Mouse (Mus musculus): Measurements from ENCODE around the gene Crb3. TPM values are rescaled to one million over a fixed set of nuclear protein-coding genes. Genes with fewer than 3 reads are reported as not detected.

Crb3 gene
- polyA plus RNA-seq, 1 experiment, result not detected

DNA sequence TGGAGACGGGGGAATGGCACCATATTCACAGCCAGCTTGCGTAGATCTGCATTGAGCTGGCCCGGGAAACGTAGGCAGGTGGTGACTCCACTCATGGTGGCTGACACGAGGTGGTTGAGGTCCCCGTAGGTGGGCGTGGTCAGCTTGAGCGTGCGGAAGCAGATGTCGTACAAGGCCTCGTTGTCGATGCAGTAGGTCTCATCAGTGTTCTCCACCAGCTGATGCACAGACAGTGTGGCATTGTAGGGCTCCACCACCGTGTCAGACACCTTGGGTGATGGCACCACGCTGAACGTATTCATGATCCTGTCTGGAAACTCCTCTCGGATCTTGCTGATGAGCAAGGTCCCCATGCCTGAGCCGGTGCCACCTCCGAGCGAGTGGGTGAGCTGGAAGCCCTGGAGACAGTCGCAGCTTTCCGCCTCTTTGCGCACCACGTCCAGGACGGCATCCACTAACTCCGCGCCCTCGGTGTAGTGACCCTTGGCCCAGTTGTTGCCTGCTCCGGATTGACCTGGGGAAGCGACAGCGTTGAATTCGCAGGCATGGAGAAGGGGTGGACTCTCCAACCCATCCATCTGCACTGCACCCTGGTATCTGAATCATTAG is 22.4 kb downstream of the Crb3 start:
- no peaks in the 10 kb centered on the region for H3K4me1 ChIP-seq (ENCODE audit: control insufficient read depth, insufficient read depth, insufficient read length, low read length)
- H3K4me3 ChIP-seq (ENCODE audit: insufficient read depth, low read depth, low read length), result no peak overlapping the region
- H3K27ac ChIP-seq (replicated peaks; ENCODE audit: low read depth, low read length), result no peak overlapping the region

DNA sequence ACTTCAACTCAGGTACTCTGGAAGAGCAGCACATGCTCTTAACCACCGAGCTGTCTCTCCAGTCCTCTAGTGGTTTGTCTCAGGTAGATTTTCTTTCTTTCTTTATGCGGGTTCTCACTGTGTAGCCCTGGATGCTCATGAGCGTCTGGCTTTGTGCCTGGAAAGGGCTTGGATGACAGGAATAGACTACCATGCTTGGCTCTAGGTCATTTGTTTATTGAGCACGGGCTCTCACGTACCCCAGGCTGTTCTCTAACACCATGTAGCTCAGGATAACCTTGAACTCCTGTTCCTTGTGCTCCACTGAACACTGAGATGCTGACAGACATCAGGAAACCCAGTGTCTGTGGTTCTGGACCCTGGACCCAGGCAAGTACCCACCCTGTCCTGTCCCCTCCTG is 23.6 kb downstream of the Crb3 start:
- Histone ChIP-seq H3K4me3 (ENCODE audit: insufficient read depth, low read depth, low read length) (no peak overlapping the region), H3K27ac (replicated peaks; ENCODE audit: low read depth, low read length) (no peak overlapping the region), H3K4me1 (ENCODE audit: control insufficient read depth, insufficient read depth, insufficient read length, low read length) (no peaks in the 10 kb centered on the region)

DNA sequence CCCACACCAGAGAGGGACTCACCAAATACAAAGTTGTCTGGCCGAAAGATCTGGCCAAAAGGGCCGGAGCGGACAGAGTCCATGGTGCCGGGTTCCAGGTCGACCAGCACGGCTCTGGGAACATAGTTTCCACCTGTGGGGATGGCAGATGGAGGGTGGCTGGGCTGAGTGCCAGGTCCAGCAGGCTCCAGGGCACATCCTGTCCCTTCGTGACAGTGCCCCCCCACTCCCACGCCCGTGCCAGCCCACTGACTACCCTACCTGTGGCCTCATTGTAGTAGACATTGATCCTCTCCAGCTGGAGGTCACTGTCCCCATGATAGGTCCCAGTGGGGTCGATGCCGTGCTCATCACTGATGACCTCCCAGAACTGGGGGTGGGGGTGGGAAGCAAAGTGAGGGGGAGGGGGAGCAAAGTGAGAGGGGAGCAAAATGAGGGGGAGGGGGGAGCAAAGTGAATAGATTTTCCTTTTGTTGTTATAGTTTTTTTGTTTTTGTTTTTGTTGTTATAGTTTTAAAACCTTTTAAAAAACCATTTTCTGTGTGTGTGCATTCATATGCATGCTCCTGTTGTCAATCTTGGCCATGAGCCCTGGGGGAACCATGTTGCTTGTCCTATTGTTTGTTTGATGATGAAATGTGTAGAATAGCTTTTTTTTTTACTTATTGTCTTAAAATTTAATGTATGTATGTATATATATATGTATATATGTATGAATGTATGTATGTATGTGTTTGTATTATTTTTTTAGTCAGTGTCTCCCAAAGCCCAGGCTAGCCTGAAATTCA is 27.3 kb downstream of the Crb3 start:
- H3K4me1 ChIP-seq (ENCODE audit: control insufficient read depth, insufficient read depth, insufficient read length, low read length), result no peaks in the 10 kb centered on the region
- H3K27ac ChIP-seq (replicated peaks; ENCODE audit: low read depth, low read length), result no peak overlapping the region
- no peak overlapping the region for H3K4me3 ChIP-seq (ENCODE audit: insufficient read depth, low read depth, low read length)

DNA sequence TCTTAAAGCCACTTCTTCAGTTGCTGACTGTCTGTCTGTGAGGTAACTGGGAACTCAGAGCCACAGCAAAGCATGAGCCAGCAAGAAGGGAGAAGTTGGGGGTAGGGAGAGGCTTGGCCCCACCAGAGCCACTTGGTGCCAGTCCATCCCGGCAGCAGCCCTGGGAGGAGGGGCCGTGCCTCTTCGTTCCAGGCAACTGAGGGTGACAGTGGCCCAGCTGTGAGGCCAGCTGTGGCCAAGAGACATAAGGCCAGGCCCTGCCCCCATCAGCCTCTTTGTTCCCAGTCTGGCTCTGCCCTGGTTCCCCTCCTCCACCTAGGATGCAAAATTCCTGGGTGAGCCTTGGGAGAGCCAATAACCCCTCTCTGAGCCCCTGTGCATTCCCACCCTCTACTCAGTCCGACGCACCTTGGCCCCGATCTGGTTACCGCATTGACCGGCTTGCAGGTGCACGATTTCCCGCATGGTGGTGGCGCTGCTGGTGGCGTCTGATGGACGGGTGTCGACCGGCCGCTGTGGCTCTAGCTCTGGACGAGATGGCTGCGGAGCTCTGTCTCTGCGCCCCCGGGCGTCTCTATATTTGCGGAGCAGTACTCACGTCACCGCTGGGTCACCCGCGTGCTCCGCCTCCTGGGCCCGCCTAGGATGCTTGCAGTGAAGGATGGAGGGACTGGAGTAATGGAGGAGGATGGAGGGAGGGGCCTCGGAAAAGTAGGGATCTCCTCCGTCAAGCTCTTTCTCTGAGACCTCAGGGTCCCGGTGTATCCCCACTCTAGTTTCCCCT is 28.3 kb downstream of the Crb3 start, which contains the start of gene Tubb4a:
Gene Tubb4a, minus strand, starts transcription at position 734 of the 784 bp plus-strand sequence.
- H3K4me1 ChIP-seq (ENCODE audit: control insufficient read depth, insufficient read depth, insufficient read length, low read length), result no peaks in the 10 kb centered on the region
- H3K4me3 ChIP-seq (ENCODE audit: insufficient read depth, low read depth, low read length), result peak within 1 kb of the TSS; percentile 32
- no peak within 1 kb of the TSS for H3K27ac ChIP-seq (replicated peaks; ENCODE audit: low read depth, low read length)

DNA sequence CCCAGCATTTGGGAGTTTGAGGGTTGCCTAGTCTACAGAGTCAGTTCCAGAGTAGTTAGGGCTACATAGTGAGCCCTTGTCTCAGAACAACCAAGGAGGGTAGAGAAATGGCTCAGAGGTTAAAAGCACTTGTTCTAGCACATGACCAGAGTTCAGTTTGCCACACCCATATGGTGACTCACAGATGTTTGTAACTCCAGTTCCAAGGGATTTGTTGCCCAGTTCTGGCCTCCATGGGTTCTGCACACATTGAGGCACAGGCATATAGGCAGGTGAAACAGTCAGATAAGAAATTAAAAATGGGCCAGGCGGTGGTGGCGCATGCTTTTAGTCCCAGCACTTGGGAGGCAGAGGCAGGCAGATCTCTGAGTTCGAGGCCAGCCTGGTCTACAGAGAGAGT is 35.3 kb downstream of the Crb3 start:
- H3K4me1 ChIP-seq (ENCODE audit: control insufficient read depth, insufficient read depth, insufficient read length, low read length), result no peaks in the 10 kb centered on the region
- H3K27ac ChIP-seq (replicated peaks; ENCODE audit: low read depth, low read length), result no peak overlapping the region

DNA sequence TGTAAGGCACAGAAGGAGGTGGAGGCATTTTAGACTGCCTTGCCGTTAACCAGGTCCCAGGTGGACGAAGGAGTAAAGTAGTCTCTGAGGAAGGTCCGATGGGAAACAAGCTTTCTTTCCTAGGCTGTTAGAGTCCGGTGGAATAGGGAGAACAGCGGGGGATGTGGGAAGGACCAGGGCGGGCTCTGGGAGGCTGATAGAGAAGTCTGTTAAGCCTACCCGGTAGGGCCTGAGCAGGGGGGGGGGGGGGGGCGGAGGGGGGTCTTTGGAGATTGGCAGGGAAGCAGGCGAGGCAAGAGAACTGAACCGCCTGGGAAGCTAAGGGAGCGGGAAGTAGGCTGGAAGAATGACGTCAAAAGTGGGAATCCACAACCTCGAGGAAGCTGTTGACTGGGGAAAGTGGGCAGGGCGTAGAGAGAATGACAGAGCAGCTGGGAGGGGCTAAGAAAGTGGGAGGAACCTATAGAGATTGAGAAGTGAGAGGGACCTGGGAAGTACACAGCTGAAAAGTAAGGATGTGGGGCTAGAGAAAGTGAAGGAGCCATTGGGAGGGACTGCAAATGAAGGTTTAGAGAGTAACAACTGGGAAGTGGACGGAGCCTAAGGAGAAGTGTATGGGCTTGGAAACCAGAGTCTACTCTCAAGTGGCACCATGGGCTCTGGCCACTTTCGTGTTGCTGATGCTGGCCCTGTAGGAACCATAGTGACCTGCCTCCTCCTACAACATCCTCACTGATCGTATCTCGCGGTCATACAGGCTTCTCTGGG is 37.1 kb downstream of the Crb3 start:
- H3K27ac ChIP-seq (replicated peaks; ENCODE audit: low read depth, low read length), result no peak overlapping the region
- peak overlapping the region; percentile 46 for H3K4me3 ChIP-seq (ENCODE audit: insufficient read depth, low read depth, low read length)
- no peaks in the 10 kb centered on the region for H3K4me1 ChIP-seq (ENCODE audit: control insufficient read depth, insufficient read depth, insufficient read length, low read length)

More for the DNA sequence above, 35.3 kb downstream of the Crb3 start:
- H3K4me3 ChIP-seq (ENCODE audit: insufficient read depth, low read depth, low read length), result no peak overlapping the region

DNA sequence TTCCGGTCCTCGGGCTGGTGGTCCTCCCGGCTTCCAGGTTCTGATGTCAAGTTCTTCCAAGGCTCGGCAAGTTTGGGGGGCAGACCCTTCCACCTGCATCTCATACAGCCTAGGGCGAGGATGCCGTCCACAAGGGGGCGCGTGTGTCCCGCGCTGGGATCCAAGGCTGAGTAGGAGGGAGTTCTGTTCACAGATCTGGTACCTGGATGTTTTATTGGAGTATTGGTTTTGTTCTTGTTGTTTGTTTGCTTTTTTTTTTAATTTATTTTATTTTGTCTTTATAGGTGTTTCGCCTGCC is 37.7 kb downstream of the Crb3 start:
- Histone ChIP-seq H3K4me1 (ENCODE audit: control insufficient read depth, insufficient read depth, insufficient read length, low read length) (no peaks in the 10 kb centered on the region), H3K4me3 (ENCODE audit: insufficient read depth, low read depth, low read length) (peak overlapping the region; percentile 46), H3K27ac (replicated peaks; ENCODE audit: low read depth, low read length) (no peak overlapping the region)

DNA sequence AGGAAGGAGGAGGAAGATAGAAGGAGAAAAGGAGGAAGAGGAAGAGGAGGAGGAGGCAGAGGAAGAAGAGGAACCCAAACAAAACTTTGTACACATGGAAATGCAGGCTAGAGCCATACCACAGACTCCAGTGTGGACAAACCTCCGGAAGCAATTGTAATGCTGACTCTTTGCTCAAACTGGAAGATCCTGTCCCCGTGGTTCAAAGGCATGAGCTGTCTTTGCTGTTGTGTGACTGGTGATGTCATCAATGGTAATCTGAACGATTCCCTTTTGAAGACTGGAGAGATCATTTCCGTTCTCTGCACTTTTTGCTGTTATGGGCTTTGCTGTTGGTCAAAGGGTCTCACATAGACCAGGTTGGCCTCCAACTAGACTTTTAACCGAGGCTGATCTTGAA is 39.4 kb downstream of the Crb3 start:
- H3K27ac ChIP-seq (replicated peaks; ENCODE audit: low read depth, low read length), result no peak overlapping the region
- H3K4me3 ChIP-seq (ENCODE audit: insufficient read depth, low read depth, low read length), result no peak overlapping the region
- H3K4me1 ChIP-seq (ENCODE audit: control insufficient read depth, insufficient read depth, insufficient read length, low read length), result no peaks in the 10 kb centered on the region

DNA sequence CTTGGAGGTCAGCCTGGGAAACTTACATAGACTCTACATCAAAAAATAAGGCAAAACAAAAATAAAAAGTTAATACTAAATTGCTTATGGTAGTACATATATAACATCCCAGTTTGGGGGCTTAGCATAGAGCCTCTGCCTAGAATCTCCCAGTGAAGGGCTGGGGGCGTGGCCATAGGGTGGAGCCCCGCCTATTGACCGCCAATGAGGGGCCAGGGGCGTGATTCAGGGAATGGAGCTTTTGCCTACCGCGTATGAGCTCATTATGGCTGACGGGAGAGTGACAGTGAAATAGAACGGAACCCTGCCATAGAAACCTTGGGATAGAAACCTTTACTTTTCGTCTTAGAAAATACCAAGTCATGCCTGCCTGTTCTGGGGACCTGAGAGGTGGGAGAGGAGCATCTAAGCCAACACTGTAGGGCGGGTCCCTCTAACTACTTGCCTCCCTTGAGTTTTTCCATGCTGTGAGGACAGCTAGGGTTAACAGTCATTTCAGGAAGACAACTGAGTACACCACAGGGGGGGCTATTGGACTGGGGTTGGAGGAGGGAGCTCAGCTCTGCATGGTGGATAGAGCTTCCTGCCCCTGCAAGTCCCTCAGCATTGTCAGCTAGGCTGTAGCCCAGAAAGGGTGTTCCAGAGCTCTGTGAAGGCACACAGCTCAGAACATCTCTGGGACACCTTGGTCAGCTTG is 40.9 kb downstream of the Crb3 start:
- Histone ChIP-seq H3K27ac (replicated peaks; ENCODE audit: low read depth, low read length) (no peak overlapping the region), H3K4me3 (ENCODE audit: insufficient read depth, low read depth, low read length) (no peak overlapping the region), H3K4me1 (ENCODE audit: control insufficient read depth, insufficient read depth, insufficient read length, low read length) (peaks cover 2% of the 10 kb centered on the region; the same call in 1 of the 2 replicates)

DNA sequence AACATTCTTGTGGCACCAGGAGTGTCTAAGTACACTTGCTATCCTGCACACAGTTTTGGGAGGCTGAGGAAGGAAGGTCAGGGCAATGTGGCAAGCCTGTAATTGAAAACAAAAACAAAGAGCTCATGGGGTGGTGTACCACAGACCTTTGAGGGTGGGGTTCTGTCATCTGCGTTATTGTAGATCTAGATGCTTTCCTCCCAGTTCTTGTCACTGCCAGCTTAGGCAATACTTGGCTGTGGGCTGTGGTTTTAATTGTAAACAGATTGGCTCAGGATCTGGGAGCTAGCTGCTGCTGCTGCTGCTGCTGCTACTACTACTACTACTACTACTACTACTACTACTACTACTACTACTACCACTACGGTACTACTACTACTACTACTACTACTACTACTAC is 43.4 kb downstream of the Crb3 start:
- peaks cover 2% of the 10 kb centered on the region; the same call in 1 of the 2 replicates for H3K4me1 ChIP-seq (ENCODE audit: control insufficient read depth, insufficient read depth, insufficient read length, low read length)
- no peak overlapping the region for H3K27ac ChIP-seq (replicated peaks; ENCODE audit: low read depth, low read length)
- H3K4me3 ChIP-seq (ENCODE audit: insufficient read depth, low read depth, low read length), result no peak overlapping the region

DNA sequence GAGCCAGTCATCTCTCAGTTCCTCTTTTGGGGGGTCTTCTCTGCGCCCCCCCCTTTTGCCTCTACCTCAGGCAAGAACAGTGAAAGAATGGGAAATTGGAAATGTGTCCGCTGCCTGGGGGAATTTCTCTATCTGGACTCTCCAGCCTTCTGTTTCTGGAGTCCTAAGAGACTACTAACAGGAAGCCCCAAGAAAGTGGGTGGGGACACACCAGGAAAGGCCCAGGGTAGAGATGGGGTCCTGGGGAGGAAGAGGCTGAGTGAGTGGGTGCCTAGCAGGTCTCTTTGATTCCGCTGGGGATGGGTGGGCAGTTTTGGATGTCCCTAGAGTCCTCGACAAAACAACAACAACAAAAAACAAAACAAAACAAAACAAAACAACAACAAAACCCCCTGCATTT is 45.6 kb downstream of the Crb3 start:
- H3K4me3 ChIP-seq (ENCODE audit: insufficient read depth, low read depth, low read length), result peak overlapping the region; percentile 63
- H3K4me1 ChIP-seq (ENCODE audit: control insufficient read depth, insufficient read depth, insufficient read length, low read length), result peaks cover 2% of the 10 kb centered on the region; the same call in 1 of the 2 replicates
- H3K27ac ChIP-seq (replicated peaks; ENCODE audit: low read depth, low read length), result no peak overlapping the region

DNA sequence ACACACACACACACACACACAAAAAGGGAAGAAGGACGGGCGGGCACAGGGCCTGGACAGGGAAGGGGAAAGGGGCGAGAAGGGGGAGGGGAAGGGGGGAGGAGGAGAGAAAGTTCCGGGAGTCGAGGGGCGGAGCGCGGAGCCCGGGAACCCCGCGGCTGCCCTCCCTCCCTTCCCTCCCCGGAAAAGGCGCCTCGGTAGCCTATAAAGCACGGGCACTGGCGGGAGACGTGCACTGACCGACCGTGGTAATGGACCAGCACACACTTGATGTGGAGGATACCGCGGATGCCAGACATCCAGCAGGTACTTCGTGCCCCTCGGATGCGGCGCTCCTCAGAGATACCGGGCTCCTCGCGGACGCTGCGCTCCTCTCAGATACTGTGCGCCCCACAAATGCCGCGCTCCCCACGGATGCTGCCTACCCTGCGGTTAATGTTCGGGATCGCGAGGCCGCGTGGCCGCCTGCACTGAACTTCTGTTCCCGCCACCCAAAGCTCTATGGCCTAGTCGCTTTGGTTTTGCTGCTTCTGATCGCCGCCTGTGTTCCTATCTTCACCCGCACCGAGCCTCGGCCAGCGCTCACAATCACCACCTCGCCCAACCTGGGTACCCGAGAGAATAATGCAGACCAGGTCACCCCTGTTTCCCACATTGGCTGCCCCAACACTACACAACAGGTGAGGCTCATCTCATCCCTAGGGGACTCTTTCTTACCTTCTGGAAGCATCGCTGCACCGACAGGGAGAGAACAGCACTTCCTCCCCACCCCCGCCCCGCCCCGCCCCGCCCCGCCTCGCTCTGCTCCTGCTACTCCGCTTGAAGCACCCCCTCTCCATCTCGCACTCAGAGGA is 46.5 kb downstream of the Crb3 start, which contains the start of gene Tnfsf9:
Gene Tnfsf9, plus strand, starts transcription at position 145 of the 854 bp plus-strand sequence.
- Histone ChIP-seq H3K4me3 (ENCODE audit: insufficient read depth, low read depth, low read length) (peak within 1 kb of the TSS; percentile 63), H3K27ac (replicated peaks; ENCODE audit: low read depth, low read length) (no peak within 1 kb of the TSS), H3K4me1 (ENCODE audit: control insufficient read depth, insufficient read depth, insufficient read length, low read length) (peaks cover 2% of the 10 kb centered on the region; the same call in 1 of the 2 replicates)

DNA sequence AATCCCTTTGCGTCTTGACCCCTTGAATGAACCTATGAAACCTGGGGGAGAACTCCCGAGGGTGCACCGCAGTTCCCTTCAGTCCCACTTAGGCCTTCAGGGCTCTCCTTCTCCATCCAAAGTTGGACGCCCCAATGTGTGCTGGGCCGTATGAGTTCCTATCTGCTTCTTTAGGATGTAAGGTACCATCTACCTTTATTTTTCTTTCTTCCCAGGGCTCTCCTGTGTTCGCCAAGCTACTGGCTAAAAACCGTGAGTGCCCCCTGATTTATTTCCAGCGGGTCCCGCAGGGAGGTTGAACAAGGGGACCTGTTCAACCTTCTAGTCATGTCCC is 47.1 kb downstream of the Crb3 start:
- H3K4me3 ChIP-seq (ENCODE audit: insufficient read depth, low read depth, low read length), result no peak overlapping the region
- peaks cover 2% of the 10 kb centered on the region; the same call in 1 of the 2 replicates for H3K4me1 ChIP-seq (ENCODE audit: control insufficient read depth, insufficient read depth, insufficient read length, low read length)
- H3K27ac ChIP-seq (replicated peaks; ENCODE audit: low read depth, low read length), result no peak overlapping the region

DNA sequence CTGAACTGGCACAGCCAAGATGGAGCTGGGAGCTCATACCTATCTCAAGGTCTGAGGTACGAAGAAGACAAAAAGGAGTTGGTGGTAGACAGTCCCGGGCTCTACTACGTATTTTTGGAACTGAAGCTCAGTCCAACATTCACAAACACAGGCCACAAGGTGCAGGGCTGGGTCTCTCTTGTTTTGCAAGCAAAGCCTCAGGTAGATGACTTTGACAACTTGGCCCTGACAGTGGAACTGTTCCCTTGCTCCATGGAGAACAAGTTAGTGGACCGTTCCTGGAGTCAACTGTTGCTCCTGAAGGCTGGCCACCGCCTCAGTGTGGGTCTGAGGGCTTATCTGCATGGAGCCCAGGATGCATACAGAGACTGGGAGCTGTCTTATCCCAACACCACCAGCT is 48.2 kb downstream of the Crb3 start:
- H3K4me1 ChIP-seq (ENCODE audit: control insufficient read depth, insufficient read depth, insufficient read length, low read length), result peaks cover 2% of the 10 kb centered on the region; the same call in 1 of the 2 replicates
- no peak overlapping the region for H3K4me3 ChIP-seq (ENCODE audit: insufficient read depth, low read depth, low read length)
- H3K27ac ChIP-seq (replicated peaks; ENCODE audit: low read depth, low read length), result no peak overlapping the region

Data from brown adipose tissue, adult 24 weeks (tissue).